Mouse (Mus musculus) layer of hippocampus, adult 18-20 months (tissue): ENCODE data around the gene Fcrlb. TPM values are rescaled to one million over a fixed set of nuclear protein-coding genes. Genes with fewer than 3 reads are reported as not detected.

Source experiments
- DNase-seq, 2 experiments: peaks; one replicate each; pipeline ENCODE4 v3.0.0; 2022; ENCODE audit warnings: low spot score in 2 of 2
- total RNA-seq, 2 experiments: library from RNA; stranded (reverse); gene quantifications; 2 replicates each; pipeline ENCODE4 v1.2.3; 2021

Fcrlb gene
- total RNA-seq, 2 experiments from 2014 or later = 0.25 to 0.33 TPM

DNA sequence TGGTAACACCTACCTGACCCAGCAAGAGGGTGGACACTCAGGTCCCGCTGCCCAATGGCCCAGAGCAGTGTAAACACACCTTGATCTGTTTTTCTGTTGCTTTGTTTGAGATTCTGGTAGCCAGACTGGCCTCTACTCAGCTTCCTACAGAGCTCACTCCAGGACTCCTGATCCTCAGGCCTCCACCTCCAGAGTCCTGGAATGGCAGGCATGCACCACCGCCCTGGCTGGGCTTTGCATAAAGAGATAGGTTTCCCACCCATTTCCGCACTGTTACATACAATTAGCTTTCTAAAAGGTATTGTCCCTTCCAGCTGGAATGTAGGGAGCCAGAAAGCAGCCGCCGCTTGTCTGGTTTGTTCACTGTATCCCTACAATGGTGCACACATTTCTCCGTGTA, 41.3 kb downstream of the Fcrlb start:
- DNase-seq = no peak

GRCm38 (mm10) chr1:170868905-170869283, 43.8 kb downstream of the Fcrlb start:
- no peak for DNase-seq

DNA sequence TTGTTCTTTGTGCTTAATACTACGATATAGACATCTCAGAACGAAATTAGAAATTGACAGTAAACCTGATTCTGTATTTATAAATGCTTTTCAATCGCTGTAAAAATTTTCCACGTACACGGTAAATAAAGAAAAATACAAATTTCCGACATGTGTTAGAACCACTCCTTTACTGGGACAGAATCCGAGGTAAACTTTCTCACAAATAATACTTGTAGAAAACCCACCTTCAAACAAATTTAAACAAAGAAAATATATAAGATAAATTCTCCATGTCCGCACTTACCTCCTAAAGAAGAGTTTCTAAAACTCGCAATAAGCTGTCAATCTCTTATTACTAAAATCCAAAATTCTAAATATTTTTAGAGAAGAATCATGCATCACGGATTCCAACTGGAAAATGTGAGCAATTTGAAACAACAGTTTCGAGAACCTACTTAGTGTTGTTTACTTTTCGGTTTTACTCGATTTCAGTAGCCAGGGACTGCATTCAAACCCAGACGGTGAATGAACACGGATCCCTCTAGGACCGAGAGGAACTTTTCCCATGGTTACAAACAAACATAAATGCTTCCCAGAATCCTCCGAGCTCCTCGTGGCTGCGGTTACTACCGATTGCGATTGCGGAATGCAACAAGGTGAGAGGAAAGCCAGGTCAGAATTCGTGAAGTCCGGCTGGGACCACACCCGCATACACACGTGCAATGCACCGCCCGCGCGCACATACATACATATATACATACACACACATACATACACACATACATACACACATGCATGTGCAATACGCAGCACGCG, 44.4 kb downstream of the Fcrlb start:
- DNase-seq = peak; percentile 77 to 94

DNA sequence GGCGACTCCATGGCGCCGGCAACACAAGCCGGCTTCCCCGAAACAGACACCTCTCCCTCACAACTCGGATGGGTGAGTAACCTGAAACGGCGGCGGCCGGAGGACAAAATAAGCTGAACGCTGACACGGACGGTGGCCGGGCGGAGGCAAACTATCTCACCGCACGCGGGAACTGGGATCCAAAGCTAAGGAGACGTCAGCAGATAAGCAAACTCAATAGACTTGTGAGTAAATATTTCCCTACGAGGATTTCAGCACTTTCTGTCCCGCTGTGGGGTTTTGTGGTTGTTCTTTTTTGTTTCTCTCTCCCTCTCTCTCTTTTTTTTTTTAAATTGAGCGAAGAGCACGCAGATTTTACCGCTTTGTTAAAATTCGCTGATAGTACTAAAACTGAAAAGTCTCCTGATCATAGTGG, 45.0 kb downstream of the Fcrlb start, which contains the start of gene Atf6:
Gene Atf6, minus strand, starts transcription at position 81 of the 415 bp plus-strand sequence.
- peak; percentile 94 to 98 for DNase-seq

GRCm38 (mm10) chr1:170866992-170867690, 45.6 kb downstream of the Fcrlb start:
- DNase-seq = no peak

GRCm38 (mm10) chr1:170865406-170865805, 47.3 kb downstream of the Fcrlb start:
- no peak for DNase-seq

- DNase-seq = no peak
Observed at GRCm38 (mm10) chr1:170864754-170865153, 48.0 kb downstream of the Fcrlb start.

DNA sequence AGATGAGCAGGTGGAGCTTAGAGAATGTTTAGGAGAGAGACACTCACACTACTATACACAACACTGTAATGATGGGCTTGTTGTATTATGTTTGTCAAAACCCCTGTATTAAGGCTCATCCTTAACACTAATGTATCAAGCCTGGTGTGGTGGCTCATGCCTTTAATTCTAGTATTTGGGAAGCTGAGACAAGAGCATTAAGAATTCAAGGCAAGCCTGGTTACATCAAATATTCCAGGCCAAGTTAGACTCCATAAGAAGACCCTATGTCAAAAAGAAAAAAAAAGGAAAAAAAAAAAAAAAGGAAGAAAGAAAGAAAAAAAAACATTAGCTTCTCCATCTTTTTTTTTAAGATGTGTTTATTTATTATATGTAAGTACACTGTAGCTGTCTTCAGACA, 48.5 kb downstream of the Fcrlb start:
- no peak for DNase-seq

DNA sequence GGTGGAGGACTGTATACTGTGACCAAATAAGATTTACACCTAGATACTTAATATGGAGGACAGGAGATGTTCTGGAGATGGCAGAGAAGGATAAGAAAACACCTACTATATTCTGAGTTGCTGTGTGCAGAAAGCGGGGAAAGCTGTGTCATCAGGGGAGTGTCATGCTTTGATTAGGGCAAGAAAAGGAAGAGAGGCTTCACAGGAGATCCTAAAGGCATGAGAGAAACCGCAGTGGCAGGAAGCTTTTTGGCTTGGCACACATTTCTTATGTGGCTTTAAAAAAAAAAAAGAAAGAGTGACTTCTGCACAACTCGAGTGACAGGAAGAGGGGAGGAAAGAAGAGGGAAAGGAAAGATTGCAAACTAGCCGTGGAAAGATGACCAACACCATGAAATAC, 49.7 kb downstream of the Fcrlb start:
- no peak for DNase-seq

GRCm38 (mm10) chr1:170862435-170862717, 50.4 kb downstream of the Fcrlb start:
- DNase-seq = no peak

DNA sequence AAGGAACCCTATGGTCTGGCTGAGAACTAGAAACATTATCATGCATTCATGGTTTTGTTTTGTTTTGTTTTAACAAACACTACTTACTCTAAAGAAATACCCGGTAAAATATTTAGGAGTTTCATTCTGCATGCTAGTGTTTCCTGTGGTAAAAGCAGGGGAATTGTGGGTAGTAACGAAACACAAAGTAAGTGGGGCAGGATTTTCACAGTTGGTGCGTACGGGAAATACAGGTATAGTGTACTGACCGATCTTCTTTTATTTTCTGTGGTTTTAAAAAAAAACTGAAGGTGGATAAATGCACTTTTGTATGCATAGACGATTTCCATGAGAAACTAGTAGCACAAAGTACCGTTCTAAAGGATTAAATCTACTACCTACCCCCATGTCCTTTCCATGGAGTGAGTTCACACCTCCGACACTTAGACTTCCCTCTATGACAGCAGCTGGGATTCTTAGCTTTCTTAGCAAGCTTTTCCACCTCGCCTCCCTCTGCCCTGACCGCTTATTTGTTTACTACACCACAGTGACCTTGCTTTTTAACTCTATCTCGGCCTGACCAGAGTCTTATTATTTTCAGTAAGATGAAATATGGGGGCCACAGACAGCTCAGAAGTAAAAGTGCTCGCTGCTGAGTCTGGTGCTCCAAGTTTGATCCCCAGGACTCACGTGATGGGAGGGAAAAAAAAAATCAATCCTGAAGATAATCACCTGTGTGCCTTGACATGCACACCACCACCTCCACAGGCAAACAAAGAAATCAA, 50.9 kb downstream of the Fcrlb start:
- no peak for DNase-seq

DNA sequence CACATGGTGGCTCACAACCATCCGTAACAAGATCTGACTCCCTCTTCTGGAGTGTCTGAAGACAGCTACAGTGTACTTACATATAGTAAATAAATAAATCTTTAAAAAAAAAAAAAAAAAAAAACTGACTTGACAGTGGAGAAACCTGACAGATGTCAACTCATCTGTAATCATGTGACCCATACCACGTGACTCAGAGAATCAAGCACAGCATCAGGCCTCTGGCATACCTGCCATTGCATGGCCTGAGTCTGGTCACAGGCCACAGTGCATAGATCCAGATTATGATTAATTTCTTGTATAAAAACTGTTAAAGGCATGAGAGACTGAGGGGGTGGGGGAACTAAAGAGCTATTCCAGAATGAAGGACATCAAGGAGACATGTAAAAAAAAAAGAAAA, 53.9 kb downstream of the Fcrlb start:
- DNase-seq = no peak

DNA sequence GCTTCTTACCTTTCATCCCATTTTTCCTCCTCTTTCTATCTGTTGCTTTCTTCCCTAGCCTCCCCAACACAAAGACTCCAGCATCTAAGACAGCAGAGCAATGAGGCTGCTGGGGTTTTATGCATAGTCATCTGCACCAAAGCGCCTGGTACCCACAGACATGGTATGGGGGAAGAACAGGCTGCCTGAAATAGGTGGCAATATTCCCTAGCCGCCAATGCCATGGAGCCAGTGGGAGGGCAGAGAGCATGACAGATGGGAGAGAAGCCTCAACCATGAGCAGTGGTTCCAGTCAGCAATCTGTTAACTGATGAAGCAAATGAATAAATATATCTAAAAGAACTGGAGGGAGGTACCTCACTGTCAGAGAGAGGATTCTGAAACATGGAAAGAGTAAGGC, 55.4 kb downstream of the Fcrlb start:
- DNase-seq = peak; percentile 78 to 87

Other genes with a start within 250 kb of the Fcrlb start
- gene Atf6, start 45.2 kb downstream of the Fcrlb start, total RNA-seq = 10 to 100 TPM; 50.9 to 51.6 TPM
- under 1 TPM; 0.54 to 0.71 TPM for gene Gm26620, start 27.9 kb downstream of the Fcrlb start, total RNA-seq
- 10 to 100 TPM; 14.7 to 15.8 TPM for gene Dusp12, start 27.4 kb downstream of the Fcrlb start, total RNA-seq
- gene Fcrla, start 14.6 kb upstream of the Fcrlb start, total RNA-seq = not detected
- 1 to 10 TPM; 4.0 to 4.4 TPM for gene Fcgr2b, start 63.6 kb upstream of the Fcrlb start, total RNA-seq
- under 1 TPM in 1 of 2 experiments, not detected in 1; 0.25 TPM for gene Fcgr4, start 106.0 kb upstream of the Fcrlb start, total RNA-seq
- gene Fcgr3, start 152.0 kb upstream of the Fcrlb start, total RNA-seq = 10 to 100 TPM in 1 of 2 experiments, 1 to 10 TPM in 1; 9.9 to 12.5 TPM
- 1 to 10 TPM; 1.5 to 2.0 TPM for gene Cfap126, start 201.0 kb upstream of the Fcrlb start, total RNA-seq
- 100 to 1,000 TPM; 181 to 187 TPM for gene Sdhc, start 237.7 kb upstream of the Fcrlb start, total RNA-seq
- gene Mpz, start 237.8 kb upstream of the Fcrlb start, total RNA-seq = not detected